Mouse (Mus musculus) embryo, embryonic 11.5 days (tissue): ENCODE data around the gene Hectd2.

ENCODE experiments used
- DNase-seq: peaks from one replicate; pipeline ENCODE4 v3.0.0-alpha.2; 2012; ENCODE audit warnings: low read depth, low spot score

Gene Hectd2

GRCm38 (mm10) chr19:36561171-36561570, 6.7 kb downstream of the Hectd2 start:
- no peak for DNase-seq

GRCm38 (mm10) chr19:36564396-36564795, 10.0 kb downstream of the Hectd2 start:
- DNase-seq: no peak

GRCm38 (mm10) chr19:36573986-36574385, 19.5 kb downstream of the Hectd2 start:
- no peak for DNase-seq

GRCm38 (mm10) chr19:36575159-36575558, 20.7 kb downstream of the Hectd2 start:
- no peak for DNase-seq

- DNase-seq: no peak
Observed at GRCm38 (mm10) chr19:36580874-36581273, 26.4 kb downstream of the Hectd2 start.

- no peak for DNase-seq
Observed at GRCm38 (mm10) chr19:36582116-36582515, 27.7 kb downstream of the Hectd2 start.

- no peak for DNase-seq
Observed at GRCm38 (mm10) chr19:36585505-36585904, 31.1 kb downstream of the Hectd2 start.

GRCm38 (mm10) chr19:36594409-36594808, 40.0 kb downstream of the Hectd2 start:
- DNase-seq: no peak

GRCm38 (mm10) chr19:36601869-36602268, 47.4 kb downstream of the Hectd2 start:
- DNase-seq: no peak

- no peak for DNase-seq
Observed at GRCm38 (mm10) chr19:36602535-36603312, 48.3 kb downstream of the Hectd2 start.

GRCm38 (mm10) chr19:36606270-36606669, 51.8 kb downstream of the Hectd2 start:
- DNase-seq: no peak

GRCm38 (mm10) chr19:36609229-36609628, 54.8 kb downstream of the Hectd2 start:
- no peak for DNase-seq

- DNase-seq: no peak
Observed at GRCm38 (mm10) chr19:36610309-36610708, 55.9 kb downstream of the Hectd2 start.

- no peak for DNase-seq
Observed at GRCm38 (mm10) chr19:36625906-36626305, 71.5 kb downstream of the Hectd2 start.

- DNase-seq: no peak
Observed at GRCm38 (mm10) chr19:36626881-36627280, 72.4 kb downstream of the Hectd2 start.

- no peak for DNase-seq
Observed at GRCm38 (mm10) chr19:36629394-36629910, 75.0 kb downstream of the Hectd2 start.

GRCm38 (mm10) chr19:36630361-36630760, 75.9 kb downstream of the Hectd2 start:
- no peak for DNase-seq

- DNase-seq: no peak
Observed at GRCm38 (mm10) chr19:36634771-36635170, 80.3 kb downstream of the Hectd2 start.

- no peak for DNase-seq
Observed at GRCm38 (mm10) chr19:36637223-36637622, 82.8 kb downstream of the Hectd2 start.

GRCm38 (mm10) chr19:36637948-36638587, 83.6 kb downstream of the Hectd2 start:
- no peak for DNase-seq

- no peak for DNase-seq
Observed at GRCm38 (mm10) chr19:36639072-36639471, 84.6 kb downstream of the Hectd2 start.

- no peak for DNase-seq
Observed at GRCm38 (mm10) chr19:36641128-36641527, 86.7 kb downstream of the Hectd2 start.

- DNase-seq: no peak
Observed at GRCm38 (mm10) chr19:36645308-36645889, 91.0 kb downstream of the Hectd2 start.
